Mouse (Mus musculus): ENCODE measurements at regions not wholly inside any gene's neighbourhood (a gene's known extent, or its start where the extent isn't known, plus 50 kb on each side); places are given as distances from the start of the nearest gene placed in this dataset.

- DNase-seq (ENCODE audit: low spot score) (no peak), ATAC-seq (ENCODE audit: insufficient read depth, low FRiP score, low TSS enrichment) (no peak)
- H3K9me3 ChIP-seq (ENCODE audit: control insufficient read depth, low read length) = no peaks in the 10 kb centered on the region
- no peaks in the 10 kb centered on the region for H3K27me3 ChIP-seq (ENCODE audit: control insufficient read depth, insufficient read depth, low read length)
- no peaks in the 10 kb centered on the region for H3K36me3 ChIP-seq (ENCODE audit: control insufficient read depth, insufficient read depth, low read length)
- H3K4me1 ChIP-seq (ENCODE audit: control insufficient read depth, insufficient read depth, low read length) = no peaks in the 10 kb centered on the region
- no peak overlapping the region for H3K27ac ChIP-seq (ENCODE audit: low read depth, low read length)
- WGBS = 67% methylated on average over 5 of the region's 5 CpGs
- no peak overlapping the region for H3K9ac ChIP-seq (ENCODE audit: low read length)
- H3K4me2 ChIP-seq (ENCODE audit: low read depth) = no peak overlapping the region
- no peak overlapping the region for H3K4me3 ChIP-seq (ENCODE audit: low read depth, low read length)
Observed at GRCm38 (mm10) chr17:9995321-9995720, 324.3 kb downstream of the Qk start.

- H3K4me1 ChIP-seq (ENCODE audit: control insufficient read depth, insufficient read depth, low read length) = no peaks in the 10 kb centered on the region
- H3K27me3 ChIP-seq (ENCODE audit: control insufficient read depth, insufficient read depth, low read length) = no peaks in the 10 kb centered on the region
- H3K9ac ChIP-seq (ENCODE audit: low read length) = no peak overlapping the region
- H3K36me3 ChIP-seq (ENCODE audit: control insufficient read depth, insufficient read depth, low read length) = no peaks in the 10 kb centered on the region
- no peaks in the 10 kb centered on the region for H3K9me3 ChIP-seq (ENCODE audit: control insufficient read depth, low read length)
- H3K4me3 ChIP-seq (ENCODE audit: low read depth, low read length) = no peak overlapping the region
- WGBS = 95% methylated on average over 1 of the region's 1 CpGs
- no peak overlapping the region for H3K4me2 ChIP-seq (ENCODE audit: low read depth)
- ATAC-seq (ENCODE audit: insufficient read depth, low FRiP score, low TSS enrichment) (no peak), DNase-seq (ENCODE audit: low spot score) (no peak)
- H3K27ac ChIP-seq (ENCODE audit: low read depth, low read length) = no peak overlapping the region
Observed at GRCm38 (mm10) chr17:9990744-9991143, 321.2 kb upstream of the Pabpc6 start.

- no peaks in the 10 kb centered on the region for H3K4me1 ChIP-seq (ENCODE audit: control insufficient read depth, insufficient read depth, low read length)
- no peak for ATAC-seq (ENCODE audit: insufficient read depth, low FRiP score, low TSS enrichment)
- no peak overlapping the region for H3K4me2 ChIP-seq (ENCODE audit: low read depth)
- no peak overlapping the region for H3K9ac ChIP-seq (ENCODE audit: low read length)
- H3K27me3 ChIP-seq (ENCODE audit: control insufficient read depth, insufficient read depth, low read length) = no peaks in the 10 kb centered on the region
- H3K4me3 ChIP-seq (ENCODE audit: low read depth, low read length) = no peak overlapping the region
- H3K27ac ChIP-seq (ENCODE audit: low read depth, low read length) = no peak overlapping the region
- 93% methylated on average over 3 of the region's 3 CpGs for WGBS
- H3K9me3 ChIP-seq (ENCODE audit: control insufficient read depth, low read length) = no peaks in the 10 kb centered on the region
- DNase-seq (ENCODE audit: low spot score) = no peak
- no peaks in the 10 kb centered on the region for H3K36me3 ChIP-seq (ENCODE audit: control insufficient read depth, insufficient read depth, low read length)
Observed at GRCm38 (mm10) chr17:9981273-9981672, 311.8 kb upstream of the Pabpc6 start.

- Histone ChIP-seq H3K9me3 (ENCODE audit: control insufficient read depth, low read length) (no peaks in the 10 kb centered on the region), H3K27ac (ENCODE audit: low read depth, low read length) (no peak overlapping the region), H3K4me2 (ENCODE audit: low read depth) (no peak overlapping the region), H3K9ac (ENCODE audit: low read length) (no peak overlapping the region), H3K4me1 (ENCODE audit: control insufficient read depth, insufficient read depth, low read length) (no peaks in the 10 kb centered on the region), H3K4me3 (ENCODE audit: low read depth, low read length) (no peak overlapping the region), H3K36me3 (ENCODE audit: control insufficient read depth, insufficient read depth, low read length) (no peaks in the 10 kb centered on the region), H3K27me3 (ENCODE audit: control insufficient read depth, insufficient read depth, low read length) (no peaks in the 10 kb centered on the region)
- ATAC-seq (ENCODE audit: insufficient read depth, low FRiP score, low TSS enrichment) = no peak
- 95% methylated on average over 4 of the region's 4 CpGs for WGBS
- DNase-seq (ENCODE audit: low spot score) = no peak
Observed at GRCm38 (mm10) chr17:9976866-9977421, 307.4 kb upstream of the Pabpc6 start.

GRCm38 (mm10) chr17:9975995-9976394 lies 306.5 kb upstream of the Pabpc6 start:
- Histone ChIP-seq H3K9me3 (ENCODE audit: control insufficient read depth, low read length) (no peaks in the 10 kb centered on the region), H3K27ac (ENCODE audit: low read depth, low read length) (no peak overlapping the region), H3K4me1 (ENCODE audit: control insufficient read depth, insufficient read depth, low read length) (no peaks in the 10 kb centered on the region), H3K27me3 (ENCODE audit: control insufficient read depth, insufficient read depth, low read length) (no peaks in the 10 kb centered on the region), H3K4me2 (ENCODE audit: low read depth) (no peak overlapping the region), H3K4me3 (ENCODE audit: low read depth, low read length) (no peak overlapping the region), H3K36me3 (ENCODE audit: control insufficient read depth, insufficient read depth, low read length) (no peaks in the 10 kb centered on the region), H3K9ac (ENCODE audit: low read length) (no peak overlapping the region)
- no peak for ATAC-seq (ENCODE audit: insufficient read depth, low FRiP score, low TSS enrichment)
- no peak for DNase-seq (ENCODE audit: low spot score)
- WGBS = 90% methylated on average over 14 of the region's 14 CpGs

- Histone ChIP-seq H3K4me3 (ENCODE audit: low read depth, low read length) (no peak overlapping the region), H3K27me3 (ENCODE audit: control insufficient read depth, insufficient read depth, low read length) (no peaks in the 10 kb centered on the region), H3K4me2 (ENCODE audit: low read depth) (no peak overlapping the region), H3K4me1 (ENCODE audit: control insufficient read depth, insufficient read depth, low read length) (no peaks in the 10 kb centered on the region), H3K9ac (ENCODE audit: low read length) (no peak overlapping the region), H3K36me3 (ENCODE audit: control insufficient read depth, insufficient read depth, low read length) (no peaks in the 10 kb centered on the region), H3K9me3 (ENCODE audit: control insufficient read depth, low read length) (no peaks in the 10 kb centered on the region), H3K27ac (ENCODE audit: low read depth, low read length) (no peak overlapping the region)
- WGBS = 86% methylated on average over 1 of the region's 1 CpGs
- ATAC-seq (ENCODE audit: insufficient read depth, low FRiP score, low TSS enrichment) = no peak
- DNase-seq (ENCODE audit: low spot score) = no peak
Observed at GRCm38 (mm10) chr17:9975153-9975552, 305.6 kb upstream of the Pabpc6 start.

GRCm38 (mm10) chr17:9967988-9968387 lies 298.5 kb upstream of the Pabpc6 start:
- DNase-seq (ENCODE audit: low spot score) (no peak), ATAC-seq (ENCODE audit: insufficient read depth, low FRiP score, low TSS enrichment) (no peak)
- Histone ChIP-seq H3K36me3 (ENCODE audit: control insufficient read depth, insufficient read depth, low read length) (no peaks in the 10 kb centered on the region), H3K4me3 (ENCODE audit: low read depth, low read length) (no peak overlapping the region), H3K4me1 (ENCODE audit: control insufficient read depth, insufficient read depth, low read length) (no peaks in the 10 kb centered on the region), H3K9me3 (ENCODE audit: control insufficient read depth, low read length) (no peaks in the 10 kb centered on the region), H3K27ac (ENCODE audit: low read depth, low read length) (no peak overlapping the region), H3K4me2 (ENCODE audit: low read depth) (no peak overlapping the region), H3K9ac (ENCODE audit: low read length) (no peak overlapping the region), H3K27me3 (ENCODE audit: control insufficient read depth, insufficient read depth, low read length) (no peaks in the 10 kb centered on the region)
- WGBS = 80% methylated on average over 7 of the region's 7 CpGs

GRCm38 (mm10) chr17:9962893-9963436 lies 293.4 kb upstream of the Pabpc6 start:
- no peaks in the 10 kb centered on the region for H3K9me3 ChIP-seq (ENCODE audit: control insufficient read depth, low read length)
- H3K27me3 ChIP-seq (ENCODE audit: control insufficient read depth, insufficient read depth, low read length) = no peaks in the 10 kb centered on the region
- H3K4me2 ChIP-seq (ENCODE audit: low read depth) = no peak overlapping the region
- H3K27ac ChIP-seq (ENCODE audit: low read depth, low read length) = no peak overlapping the region
- ATAC-seq (ENCODE audit: insufficient read depth, low FRiP score, low TSS enrichment) (no peak), DNase-seq (ENCODE audit: low spot score) (no peak)
- WGBS = 81% methylated on average over 10 of the region's 10 CpGs
- no peaks in the 10 kb centered on the region for H3K4me1 ChIP-seq (ENCODE audit: control insufficient read depth, insufficient read depth, low read length)
- H3K9ac ChIP-seq (ENCODE audit: low read length) = no peak overlapping the region
- no peak overlapping the region for H3K4me3 ChIP-seq (ENCODE audit: low read depth, low read length)
- no peaks in the 10 kb centered on the region for H3K36me3 ChIP-seq (ENCODE audit: control insufficient read depth, insufficient read depth, low read length)

GRCm38 (mm10) chr17:9948985-9949667 lies 279.6 kb upstream of the Pabpc6 start:
- Histone ChIP-seq H3K27me3 (ENCODE audit: control insufficient read depth, insufficient read depth, low read length) (no peaks in the 10 kb centered on the region), H3K36me3 (ENCODE audit: control insufficient read depth, insufficient read depth, low read length) (no peaks in the 10 kb centered on the region), H3K4me2 (ENCODE audit: low read depth) (no peak overlapping the region), H3K9me3 (ENCODE audit: control insufficient read depth, low read length) (no peaks in the 10 kb centered on the region), H3K27ac (ENCODE audit: low read depth, low read length) (no peak overlapping the region), H3K4me3 (ENCODE audit: low read depth, low read length) (no peak overlapping the region), H3K4me1 (ENCODE audit: control insufficient read depth, insufficient read depth, low read length) (no peaks in the 10 kb centered on the region), H3K9ac (ENCODE audit: low read length) (no peak overlapping the region)
- ATAC-seq (ENCODE audit: insufficient read depth, low FRiP score, low TSS enrichment) = no peak
- DNase-seq (ENCODE audit: low spot score) = no peak
- 77% methylated on average over 3 of the region's 3 CpGs for WGBS

Measured in neural tube, embryonic 11.5 days (tissue).